Mouse (Mus musculus) E14TG2a.4 (cell line): ENCODE measurements around the gene Sart3.

Source experiments
- CTCF ChIP-seq: conservative IDR thresholded peaks from 2 replicates; pipeline ENCODE4 v1.5.1; 2014; ENCODE audit warnings: low read length
- NANOG ChIP-seq: IDR thresholded peaks from 2 replicates; pipeline ENCODE4 v1.6.1; 2014; ENCODE audit warnings: borderline replicate concordance, low read length, mixed read lengths
- POU5F1 ChIP-seq: IDR thresholded peaks from 2 replicates; pipeline ENCODE4 v1.6.1; 2014; ENCODE audit warnings: low read length, borderline replicate concordance

DNA sequence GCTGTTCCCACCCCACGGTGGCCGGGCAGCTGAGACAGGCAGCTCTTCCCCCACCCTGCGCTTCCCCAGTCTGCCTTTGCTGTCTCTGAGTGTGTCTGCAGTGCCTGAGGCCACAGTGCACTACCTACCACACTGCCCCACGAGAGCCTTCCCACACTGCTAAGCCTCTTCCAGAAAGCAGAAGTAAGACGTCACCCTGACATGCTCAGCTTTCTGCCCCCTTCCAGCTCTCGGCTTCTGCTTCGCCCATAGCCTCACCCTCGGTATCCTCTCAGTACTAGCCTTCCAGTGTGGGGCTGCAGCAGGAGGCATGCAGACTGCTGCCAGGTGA lies 4.6 kb upstream of the Sart3 start:
- TF ChIP-seq CTCF (no peak), NANOG (no peak), POU5F1 (no peak)
